Mouse (Mus musculus): ENCODE results near the gene Slc27a1.

- TF ChIP-seq CTCF (conservative IDR thresholded peaks at IDR 0.05; ENCODE audit: insufficient read depth, insufficient read length, low read depth, low read length) (no peak), POLR2A (IDR thresholded peaks at IDR 0.05; ENCODE audit: low read depth, low read length) (no peak)
These were observed 2.2 kb upstream of the Slc27a1 start, which contains the start of gene Nxnl1 for GRCm38 (mm10) chr8:71566501-71566900.
